Mouse (Mus musculus) stomach, postnatal 0 days (tissue): ENCODE measurements around the gene Nat14.

Experiments
- CTCF ChIP-seq: IDR thresholded peaks from 2 replicates; pipeline ENCODE4 v1.5.1; 2016; ENCODE audit warnings: antibody characterized with exemption, low read depth, mild to moderate bottlenecking, moderate library complexity
- EP300 ChIP-seq: optimal IDR thresholded peaks from 2 replicates; pipeline ENCODE3; 2016; ENCODE audit warnings: antibody characterized with exemption

DNA sequence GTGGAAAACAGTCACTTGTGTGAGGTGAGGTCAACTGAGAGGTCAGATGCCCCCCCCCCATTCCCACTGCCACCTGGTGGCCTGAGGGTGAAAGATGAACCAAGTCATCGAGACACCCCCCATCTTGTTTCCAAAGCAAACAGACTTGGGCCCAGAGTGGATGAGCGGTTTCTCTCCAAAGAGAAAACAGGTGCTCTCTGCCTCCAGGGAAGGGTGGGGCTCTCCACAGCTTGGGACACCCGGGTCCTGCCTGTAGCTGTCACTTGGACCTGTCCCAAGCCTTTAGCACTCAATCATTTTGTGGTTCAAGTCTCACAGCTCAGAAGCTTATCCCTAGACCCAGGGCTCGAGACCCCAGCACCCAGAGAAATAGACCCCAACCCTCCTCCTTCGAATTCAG, 41.7 kb downstream of the Nat14 start:
- TF ChIP-seq EP300 (no peak), CTCF (peak; percentile 30; the same call in 1 of the 2 replicates)
